Mouse (Mus musculus): ENCODE results near the gene Nemp1. TPM values are rescaled to one million over a fixed set of nuclear protein-coding genes. Genes with fewer than 3 reads are reported as not detected.
A peak's percentile ranks its signal among the peaks of the same experiment; 100 is the strongest.

Gene Nemp1
- polyA plus RNA-seq, 1 experiment from 2014 or later = 13.2 TPM

DNA sequence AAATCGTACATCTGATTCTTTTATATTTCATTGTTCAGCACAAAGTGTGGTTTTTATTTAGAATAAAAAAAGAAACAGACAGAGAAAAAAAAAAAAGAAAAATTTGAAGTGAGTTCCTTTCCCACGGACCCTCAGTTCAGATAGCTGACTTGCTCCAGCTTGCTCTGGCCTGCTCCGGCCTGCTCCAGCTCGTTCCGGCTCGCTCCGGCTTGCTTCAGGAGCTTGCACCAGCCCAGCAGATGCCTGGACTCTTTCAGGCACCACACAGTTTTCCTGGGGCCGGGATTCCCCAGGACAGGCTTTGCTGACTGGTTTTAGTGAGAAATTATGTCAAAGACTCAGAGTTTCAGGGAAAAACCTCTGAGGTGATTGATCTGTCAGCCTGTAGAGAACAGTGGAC is 80.6 kb downstream of the Nemp1 start:
- Histone ChIP-seq H3K4me1 (ENCODE audit: insufficient read depth) (0 out of 2 replicates have a peak, but pooled peaks cover 5% of the 10 kb centered on the region), H3K9me3 (ENCODE audit: low read depth, low read length) (no peaks in the 10 kb centered on the region), H3K9ac (no peak overlapping the region), H3K4me2 (no peak overlapping the region), H3K27me3 (ENCODE audit: insufficient read depth, low read length) (no peaks in the 10 kb centered on the region), H3K36me3 (ENCODE audit: insufficient read depth) (peaks cover 60% of the 10 kb centered on the region), H3K27ac (ENCODE audit: low read depth) (no peak overlapping the region), H3K4me3 (ENCODE audit: low read depth, low read length) (no peak overlapping the region)
- DNase-seq = no peak
- no peak for ATAC-seq (ENCODE audit: insufficient read depth)
- TF ChIP-seq CTCF (IDR thresholded peaks at IDR 0.05; ENCODE audit: low read depth) = no peak
- WGBS = 89% methylated on average over 8 of the region's 8 CpGs

DNA sequence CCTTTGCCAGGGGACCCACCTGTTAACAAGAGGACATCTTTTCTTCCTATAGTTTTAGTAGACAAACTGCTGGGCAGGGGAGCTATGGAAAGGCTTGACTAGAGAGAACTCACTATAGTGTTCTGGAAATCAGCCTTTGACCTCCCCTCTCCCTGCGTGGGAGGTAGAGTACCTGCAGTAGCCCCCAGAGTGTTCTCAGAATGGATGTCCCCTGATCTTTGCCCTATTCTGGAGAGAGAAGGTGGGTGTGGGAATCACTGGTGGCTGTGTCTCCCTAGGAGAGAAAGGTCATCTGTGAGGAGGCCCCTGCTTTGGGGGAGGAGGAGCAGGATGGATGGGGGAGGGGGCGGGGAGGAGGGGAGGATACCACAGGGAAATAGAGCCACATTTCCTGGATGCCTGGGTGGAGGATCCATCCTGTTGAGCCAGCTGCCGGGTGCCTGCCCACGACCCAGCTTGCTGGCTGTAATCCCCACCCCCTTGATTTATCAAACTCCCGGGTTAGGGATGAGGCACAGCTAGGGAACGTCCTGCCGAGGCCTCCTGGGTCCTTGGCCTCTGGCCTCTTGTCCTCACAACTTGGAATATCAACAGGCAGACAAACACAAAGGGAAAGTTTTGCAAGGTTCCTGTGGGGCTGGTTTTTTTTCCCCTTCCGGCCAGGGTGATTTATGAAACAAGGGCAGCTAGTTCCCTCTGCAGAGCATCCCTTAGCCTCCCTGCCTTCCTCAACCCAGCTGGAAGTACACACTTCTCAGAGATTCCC is 82.3 kb downstream of the Nemp1 start:
- H3K4me2 ChIP-seq = peak overlapping the region; percentile 54; the same call in 1 of the 2 replicates
- no peaks in the 10 kb centered on the region for H3K27me3 ChIP-seq (ENCODE audit: insufficient read depth, low read length)
- peak; percentile 60; the same call in 1 of the 2 replicates for ATAC-seq (ENCODE audit: insufficient read depth)
- no peak overlapping the region for H3K9ac ChIP-seq
- no peak overlapping the region for H3K27ac ChIP-seq (ENCODE audit: low read depth)
- H3K4me1 ChIP-seq (ENCODE audit: insufficient read depth) = 0 out of 2 replicates have a peak, but pooled peaks cover 5% of the 10 kb centered on the region
- H3K4me3 ChIP-seq (ENCODE audit: low read depth, low read length) = 0 out of 2 replicates have a peak overlapping the region, but pooled peaks have one; percentile 24
- peak; percentile 61 for DNase-seq
- H3K9me3 ChIP-seq (ENCODE audit: low read depth, low read length) = no peaks in the 10 kb centered on the region
- H3K36me3 ChIP-seq (ENCODE audit: insufficient read depth) = peaks cover 42% of the 10 kb centered on the region
- 7% methylated on average over 7 of the region's 8 CpGs for WGBS
- TF ChIP-seq CTCF (IDR thresholded peaks at IDR 0.05; ENCODE audit: low read depth) = no peak

- no peaks in the 10 kb centered on the region for H3K9me3 ChIP-seq (ENCODE audit: low read depth, low read length)
- H3K4me2 ChIP-seq = peak overlapping the region; percentile 54
- DNase-seq = no peak
- H3K36me3 ChIP-seq (ENCODE audit: insufficient read depth) = peaks cover 30% of the 10 kb centered on the region
- H3K4me3 ChIP-seq (ENCODE audit: low read depth, low read length) = peak overlapping the region; percentile 24
- no peak overlapping the region; the same call in 1 of the 2 replicates for H3K9ac ChIP-seq
- H3K4me1 ChIP-seq (ENCODE audit: insufficient read depth) = 0 out of 2 replicates have a peak, but pooled peaks cover 5% of the 10 kb centered on the region
- no peak for TF ChIP-seq CTCF (IDR thresholded peaks at IDR 0.05; ENCODE audit: low read depth)
- 49% methylated on average over 24 of the region's 24 CpGs for WGBS
- 0 out of 2 replicates have a peak overlapping the region, but pooled peaks have one; percentile 18 for H3K27ac ChIP-seq (ENCODE audit: low read depth)
- no peak for ATAC-seq (ENCODE audit: insufficient read depth)
- H3K27me3 ChIP-seq (ENCODE audit: insufficient read depth, low read length) = no peaks in the 10 kb centered on the region
Observed at GRCm38 (mm10) chr10:127750136-127750777, 83.6 kb downstream of the Nemp1 start.

Other genes with a start within 250 kb of the Nemp1 start
- 0.12 TPM in 1 of 2 replicates, not detected in the other for gene Stac3, start 165.2 kb upstream of the Nemp1 start, polyA plus RNA-seq (2014; fragmentation: Nextera tagmentation; extraction: Ambion mirVana)
- 36.4 and 44.9 TPM in 2 replicates for gene Ndufa4l2, start 151.9 kb upstream of the Nemp1 start, polyA plus RNA-seq (2014; fragmentation: Nextera tagmentation; extraction: Ambion mirVana)
- gene Shmt2, start 144.5 kb upstream of the Nemp1 start, polyA plus RNA-seq (2014; fragmentation: Nextera tagmentation; extraction: Ambion mirVana) = 99.6 and 101 TPM in 2 replicates
- 0.14 and 0.22 TPM in 2 replicates for gene Nxph4, start 132.3 kb upstream of the Nemp1 start, polyA plus RNA-seq (2014; fragmentation: Nextera tagmentation; extraction: Ambion mirVana)
- gene Lrp1, start 45.8 kb upstream of the Nemp1 start, polyA plus RNA-seq (2014; fragmentation: Nextera tagmentation; extraction: Ambion mirVana) = 68.7 and 73.0 TPM in 2 replicates
- 27.8 and 28.1 TPM in 2 replicates for gene Stat6, start 23.9 kb upstream of the Nemp1 start, polyA plus RNA-seq (2014; fragmentation: Nextera tagmentation; extraction: Ambion mirVana)
- gene Nab2, start 1.7 kb downstream of the Nemp1 start, polyA plus RNA-seq (2014; fragmentation: Nextera tagmentation; extraction: Ambion mirVana) = 11.6 and 13.5 TPM in 2 replicates
- gene Myo1a, start 38.3 kb downstream of the Nemp1 start, polyA plus RNA-seq (2014; fragmentation: Nextera tagmentation; extraction: Ambion mirVana) = 0.23 and 0.28 TPM in 2 replicates
- not detected in 2 replicates for gene Tac2, start 57.6 kb downstream of the Nemp1 start, polyA plus RNA-seq (2014; fragmentation: Nextera tagmentation; extraction: Ambion mirVana)
- 4.2 and 4.4 TPM in 2 replicates for gene Zbtb39, start 72.6 kb downstream of the Nemp1 start, polyA plus RNA-seq (2014; fragmentation: Nextera tagmentation; extraction: Ambion mirVana)
- gene Gpr182, start 84.8 kb downstream of the Nemp1 start, polyA plus RNA-seq (2014; fragmentation: Nextera tagmentation; extraction: Ambion mirVana) = 2.6 and 3.2 TPM in 2 replicates
- 0.04 TPM in 1 of 2 replicates, not detected in the other for gene Rdh1, start 92.8 kb downstream of the Nemp1 start, polyA plus RNA-seq (2014; fragmentation: Nextera tagmentation; extraction: Ambion mirVana)
- gene Rdh16f1, start 92.9 kb downstream of the Nemp1 start, polyA plus RNA-seq (2014; fragmentation: Nextera tagmentation; extraction: Ambion mirVana) = not detected in 2 replicates
- 0.34 TPM in 1 of 2 replicates, not detected in the other for gene Rdh9, start 109.5 kb downstream of the Nemp1 start, polyA plus RNA-seq (2014; fragmentation: Nextera tagmentation; extraction: Ambion mirVana)
- gene Rdh16, start 134.3 kb downstream of the Nemp1 start, polyA plus RNA-seq (2014; fragmentation: Nextera tagmentation; extraction: Ambion mirVana) = not detected in 2 replicates
- gene Rdh19, start 183.0 kb downstream of the Nemp1 start, polyA plus RNA-seq (2014; fragmentation: Nextera tagmentation; extraction: Ambion mirVana) = not detected in 2 replicates
- not detected in 2 replicates for gene Rdh16f2, start 199.6 kb downstream of the Nemp1 start, polyA plus RNA-seq (2014; fragmentation: Nextera tagmentation; extraction: Ambion mirVana)
- gene Rdh7, start 221.9 kb downstream of the Nemp1 start, polyA plus RNA-seq (2014; fragmentation: Nextera tagmentation; extraction: Ambion mirVana) = not detected in 2 replicates
- not detected in 2 replicates for gene Sdr9c7, start 231.6 kb downstream of the Nemp1 start, polyA plus RNA-seq (2014; fragmentation: Nextera tagmentation; extraction: Ambion mirVana)

Measured in lung, embryonic 14.5 days (tissue).